Mouse (Mus musculus) stomach, adult 2 months (tissue): ENCODE data around the gene Atf6b. TPM values are rescaled to one million over a fixed set of nuclear protein-coding genes. Genes with fewer than 3 reads are reported as not detected.

Experiments
- polyA plus RNA-seq: library from polyadenylated mRNA; depleted of rRNA; stranded (reverse); fragments of >200 nt; gene quantifications from 2 replicates; pipeline ENCODE4 v1.2.3, GENCODE M21; 2012; rRNA removed

Atf6b gene
- polyA plus RNA-seq, result 40.9 and 47.9 TPM in 2 replicates

GRCm38 (mm10) chr17:34646906-34647787 lies at the start of gene Atf6b:
Gene Atf6b (plus strand): TSS chr17:34647146.

GRCm38 (mm10) chr17:34597566-34598095 lies 49.3 kb upstream of the Atf6b start, which contains the start of gene Ager:
Gene Ager (plus strand): TSS chr17:34597862.

GRCm38 (mm10) chr17:34603375-34604060 lies 43.4 kb upstream of the Atf6b start, which contains the start of gene Rnf5:
Gene Rnf5 (minus strand): TSS chr17:34603690.

GRCm38 (mm10) chr17:34604061-34604508 lies 42.9 kb upstream of the Atf6b start, which contains the start of gene Agpat1:
Gene Agpat1 (plus strand): TSS chr17:34604262.

GRCm38 (mm10) chr17:34615871-34616270 lies 31.1 kb upstream of the Atf6b start, which contains the start of gene Egfl8:
Gene Egfl8 (minus strand): TSS chr17:34615971.

GRCm38 (mm10) chr17:34627943-34628643 lies 18.9 kb upstream of the Atf6b start, which contains the start of gene Ppt2:
Gene Ppt2 (minus strand): TSS chr17:34628510.

GRCm38 (mm10) chr17:34629221-34629751 lies 17.7 kb upstream of the Atf6b start, which contains the start of gene Prrt1:
Gene Prrt1 (plus strand): TSS chr17:34629533.

GRCm38 (mm10) chr17:34644608-34645007 lies 2.3 kb upstream of the Atf6b start, which contains the start of gene Fkbpl:
Gene Fkbpl (plus strand): TSS chr17:34644764.

GRCm38 (mm10) chr17:34670235-34670634 lies 23.3 kb downstream of the Atf6b start, which contains the start of gene Tnxb:
Gene Tnxb (plus strand): TSS chr17:34670535.

Other genes with a start within 250 kb of the Atf6b start
- gene BC051142, start 248.3 kb upstream of the Atf6b start, polyA plus RNA-seq, result 0.17 TPM in 1 of 2 replicates, not detected in the other
- gene Btnl4, start 169.8 kb upstream of the Atf6b start, polyA plus RNA-seq, result 1.1 and 1.3 TPM in 2 replicates
- 0.04 TPM in 1 of 2 replicates, not detected in the other for gene Btnl6, start 129.8 kb upstream of the Atf6b start, polyA plus RNA-seq
- 13.3 and 22.9 TPM in 2 replicates for gene Notch4, start 82.9 kb upstream of the Atf6b start, polyA plus RNA-seq
- 3.2 and 4.9 TPM in 2 replicates for gene Gpsm3, start 57.3 kb upstream of the Atf6b start, polyA plus RNA-seq
- 16.0 and 17.3 TPM in 2 replicates for gene Pbx2, start 55.9 kb upstream of the Atf6b start, polyA plus RNA-seq
- 0.43 and 0.59 TPM in 2 replicates for gene Ager, start 49.3 kb upstream of the Atf6b start, polyA plus RNA-seq
- 56.7 and 59.0 TPM in 2 replicates for gene Rnf5, start 43.5 kb upstream of the Atf6b start, polyA plus RNA-seq
- gene Agpat1, start 42.9 kb upstream of the Atf6b start, polyA plus RNA-seq, result 136 and 169 TPM in 2 replicates
- 0.74 and 1.6 TPM in 2 replicates for gene Egfl8, start 31.2 kb upstream of the Atf6b start, polyA plus RNA-seq
- 20.9 and 22.1 TPM in 2 replicates for gene Ppt2, start 18.6 kb upstream of the Atf6b start, polyA plus RNA-seq
- 4.0 and 4.6 TPM in 2 replicates for gene Prrt1, start 17.6 kb upstream of the Atf6b start, polyA plus RNA-seq
- 1.4 and 2.8 TPM in 2 replicates for gene Fkbpl, start 2.4 kb upstream of the Atf6b start, polyA plus RNA-seq
- gene Tnxb, start 23.4 kb downstream of the Atf6b start, polyA plus RNA-seq, result 14.8 and 21.3 TPM in 2 replicates
- gene C4b, start 96.7 kb downstream of the Atf6b start, polyA plus RNA-seq, result 9.3 and 13.4 TPM in 2 replicates
- gene Cyp21a1, start 157.4 kb downstream of the Atf6b start, polyA plus RNA-seq, result 1.1 and 3.1 TPM in 2 replicates
- gene Stk19, start 189.8 kb downstream of the Atf6b start, polyA plus RNA-seq, result 31.6 and 34.6 TPM in 2 replicates
- gene Dxo, start 189.9 kb downstream of the Atf6b start, polyA plus RNA-seq, result 34.4 and 36.4 TPM in 2 replicates
- 44.5 and 47.7 TPM in 2 replicates for gene Skiv2l, start 203.1 kb downstream of the Atf6b start, polyA plus RNA-seq
- gene Nelfe, start 203.2 kb downstream of the Atf6b start, polyA plus RNA-seq, result 11.5 and 13.1 TPM in 2 replicates
- 1.7 and 2.0 TPM in 2 replicates for gene Cfb, start 215.4 kb downstream of the Atf6b start, polyA plus RNA-seq
- gene Zbtb12, start 232.3 kb downstream of the Atf6b start, polyA plus RNA-seq, result 3.6 and 3.9 TPM in 2 replicates
- gene Gm20547, start 234.9 kb downstream of the Atf6b start, polyA plus RNA-seq, result not detected in 2 replicates